Mouse (Mus musculus) stomach, embryonic 15.5 days (tissue): ENCODE results near the gene Auts2. TPM values are rescaled to one million over a fixed set of nuclear protein-coding genes. Genes with fewer than 3 reads are reported as not detected.
A peak's percentile ranks its signal among the peaks of the same experiment; 100 is the strongest.

Experiments used
- ATAC-seq: fragments of 200-750 bp; cut with Nextera tagmentation; 2 replicates; pipeline ENCODE4 v1.8.0; 2017; ENCODE audit warnings: low read depth, moderate number of reproducible peaks, moderate TSS enrichment; ENCODE audit not compliant: insufficient read depth, low FRiP score
- H3K27ac ChIP-seq: fragments of 300-500 bp; sonication (generic); 2 replicates; pipeline ENCODE4 v1.5.1; 2015; ENCODE audit warnings: mild to moderate bottlenecking, inconsistent platforms
- H3K27me3 ChIP-seq: fragments of 300-500 bp; sonication (generic); replicated peaks from 2 replicates; pipeline ENCODE4 v1.6.1; 2015; ENCODE audit warnings: inconsistent platforms
- H3K36me3 ChIP-seq: fragments of 300-500 bp; sonication (generic); 2 replicates; pipeline ENCODE4 v1.6.1; 2015; ENCODE audit warnings: inconsistent platforms
- H3K4me1 ChIP-seq: fragments of 300-500 bp; sonication (generic); 2 replicates; pipeline ENCODE4 v1.6.1; 2015; ENCODE audit warnings: inconsistent platforms
- H3K4me2 ChIP-seq: fragments of 300-500 bp; sonication (generic); 2 replicates; pipeline ENCODE4 v1.6.1; 2015; ENCODE audit warnings: mild to moderate bottlenecking, inconsistent platforms
- H3K4me3 ChIP-seq: fragments of 300-500 bp; sonication (generic); replicated peaks from 2 replicates; pipeline ENCODE4 v1.5.1; 2015; ENCODE audit warnings: inconsistent platforms
- H3K9ac ChIP-seq: fragments of 300-500 bp; sonication (generic); 2 replicates; pipeline ENCODE4 v1.6.1; 2015; ENCODE audit warnings: inconsistent platforms
- H3K9me3 ChIP-seq: fragments of 300-500 bp; sonication (generic); 2 replicates; pipeline ENCODE4 v1.6.1; 2016; ENCODE audit warnings: inconsistent platforms
- WGBS: fragments of 180-500 bp; shearing (Covaris S2); methylation state at CpG from one replicate; pipeline ENCODE4 v1.1.7; 2015; 5-methylcytosine and 5-hydroxymethylcytosine counted together
- polyA plus RNA-seq: library from polyadenylated mRNA; unstranded; fragments of >200 nt; fragmentation: Nextera tagmentation; extraction: Ambion mirVana; gene quantifications from 2 replicates; pipeline ENCODE4 v1.2.1, GENCODE M21; 2015

Gene Auts2
- polyA plus RNA-seq, 1 experiment from 2014 or later, result 25.5 TPM

- Histone ChIP-seq H3K4me3 (no peak overlapping the region), H3K27me3 (no peaks in the 10 kb centered on the region), H3K9ac (no peak overlapping the region), H3K9me3 (no peaks in the 10 kb centered on the region), H3K4me2 (no peak overlapping the region), H3K27ac (no peak overlapping the region), H3K4me1 (no peaks in the 10 kb centered on the region), H3K36me3 (no peaks in the 10 kb centered on the region)
- 53% methylated on average over 1 of the region's 1 CpGs for WGBS
- peak; percentile 22; the same call in 1 of the 2 replicates for ATAC-seq
Observed at GRCm38 (mm10) chr5:132261750-132262149, 281.4 kb downstream of the Auts2 start.

- Histone ChIP-seq H3K4me3 (no peak overlapping the region), H3K4me1 (no peaks in the 10 kb centered on the region), H3K27me3 (no peaks in the 10 kb centered on the region), H3K9me3 (no peaks in the 10 kb centered on the region), H3K9ac (no peak overlapping the region), H3K27ac (no peak overlapping the region), H3K4me2 (no peak overlapping the region), H3K36me3 (no peaks in the 10 kb centered on the region)
- ATAC-seq, result no peak
- 73% methylated on average over 11 of the region's 11 CpGs for WGBS
Observed at GRCm38 (mm10) chr5:132258882-132259281, 284.3 kb downstream of the Auts2 start.

GRCm38 (mm10) chr5:132255579-132255978 lies 287.6 kb downstream of the Auts2 start:
- H3K36me3 ChIP-seq, result no peaks in the 10 kb centered on the region
- no peak for ATAC-seq
- H3K4me2 ChIP-seq, result no peak overlapping the region
- H3K9me3 ChIP-seq, result no peaks in the 10 kb centered on the region
- H3K27ac ChIP-seq, result no peak overlapping the region
- 64% methylated on average over 8 of the region's 8 CpGs for WGBS
- no peaks in the 10 kb centered on the region for H3K4me1 ChIP-seq
- no peaks in the 10 kb centered on the region for H3K27me3 ChIP-seq
- no peak overlapping the region for H3K4me3 ChIP-seq
- H3K9ac ChIP-seq, result no peak overlapping the region

GRCm38 (mm10) chr5:132249523-132249922 lies 293.6 kb downstream of the Auts2 start:
- no peak overlapping the region for H3K4me3 ChIP-seq
- no peak overlapping the region for H3K9ac ChIP-seq
- no peaks in the 10 kb centered on the region for H3K27me3 ChIP-seq
- no peaks in the 10 kb centered on the region for H3K36me3 ChIP-seq
- H3K4me1 ChIP-seq, result 0 out of 2 replicates have a peak, but pooled peaks cover 5% of the 10 kb centered on the region
- WGBS, result 76% methylated on average over 11 of the region's 11 CpGs
- H3K27ac ChIP-seq, result no peak overlapping the region
- H3K9me3 ChIP-seq, result no peaks in the 10 kb centered on the region
- ATAC-seq, result no peak
- H3K4me2 ChIP-seq, result no peak overlapping the region

- WGBS, result 36% methylated on average over 7 of the region's 7 CpGs
- H3K4me1 ChIP-seq, result 0 out of 2 replicates have a peak, but pooled peaks cover 5% of the 10 kb centered on the region
- no peak overlapping the region for H3K4me3 ChIP-seq
- H3K36me3 ChIP-seq, result no peaks in the 10 kb centered on the region
- H3K4me2 ChIP-seq, result no peak overlapping the region
- no peak overlapping the region for H3K27ac ChIP-seq
- no peak overlapping the region for H3K9ac ChIP-seq
- no peak for ATAC-seq
- H3K9me3 ChIP-seq, result no peaks in the 10 kb centered on the region
- H3K27me3 ChIP-seq, result no peaks in the 10 kb centered on the region
Observed at GRCm38 (mm10) chr5:132248069-132248468, 295.1 kb downstream of the Auts2 start.

- Histone ChIP-seq H3K36me3 (no peaks in the 10 kb centered on the region), H3K9me3 (no peaks in the 10 kb centered on the region), H3K9ac (no peak overlapping the region), H3K27me3 (no peaks in the 10 kb centered on the region), H3K4me2 (no peak overlapping the region), H3K4me1 (peaks cover 5% of the 10 kb centered on the region; the same call in 1 of the 2 replicates), H3K27ac (no peak overlapping the region), H3K4me3 (no peak overlapping the region)
- ATAC-seq, result no peak
- WGBS, result 63% methylated on average over 5 of the region's 5 CpGs
Observed at GRCm38 (mm10) chr5:132235460-132235859, 307.7 kb downstream of the Auts2 start.

- H3K36me3 ChIP-seq, result no peaks in the 10 kb centered on the region
- no peak for ATAC-seq
- peaks cover 13% of the 10 kb centered on the region for H3K4me1 ChIP-seq
- WGBS, result 67% methylated on average over 7 of the region's 7 CpGs
- no peak overlapping the region for H3K9ac ChIP-seq
- H3K27me3 ChIP-seq, result no peaks in the 10 kb centered on the region
- no peak overlapping the region for H3K4me3 ChIP-seq
- H3K4me2 ChIP-seq, result no peak overlapping the region
- H3K27ac ChIP-seq, result no peak overlapping the region
- H3K9me3 ChIP-seq, result no peaks in the 10 kb centered on the region
Observed at GRCm38 (mm10) chr5:132234471-132234870, 308.7 kb downstream of the Auts2 start.

GRCm38 (mm10) chr5:132231280-132232047 lies 311.7 kb downstream of the Auts2 start:
- H3K27me3 ChIP-seq, result no peaks in the 10 kb centered on the region
- peaks cover 14% of the 10 kb centered on the region for H3K4me1 ChIP-seq
- 33% methylated on average over 10 of the region's 10 CpGs for WGBS
- H3K4me3 ChIP-seq, result no peak overlapping the region
- H3K4me2 ChIP-seq, result no peak overlapping the region
- H3K27ac ChIP-seq, result no peak overlapping the region
- ATAC-seq, result no peak
- H3K9ac ChIP-seq, result no peak overlapping the region
- H3K36me3 ChIP-seq, result no peaks in the 10 kb centered on the region
- H3K9me3 ChIP-seq, result no peaks in the 10 kb centered on the region

GRCm38 (mm10) chr5:132229644-132230357 lies 313.3 kb downstream of the Auts2 start:
- peak; percentile 60; the same call in 1 of the 2 replicates for ATAC-seq
- H3K36me3 ChIP-seq, result no peaks in the 10 kb centered on the region
- no peak overlapping the region for H3K4me3 ChIP-seq
- H3K4me1 ChIP-seq, result peaks cover 14% of the 10 kb centered on the region
- 25% methylated on average over 8 of the region's 8 CpGs for whole genome bisulfite sequencing
- H3K27me3 ChIP-seq, result no peaks in the 10 kb centered on the region
- H3K9me3 ChIP-seq, result no peaks in the 10 kb centered on the region
- no peak overlapping the region for H3K4me2 ChIP-seq
- H3K9ac ChIP-seq, result no peak overlapping the region
- no peak overlapping the region; the same call in 1 of the 2 replicates for H3K27ac ChIP-seq

- Histone ChIP-seq H3K27me3 (no peaks in the 10 kb centered on the region), H3K9me3 (no peaks in the 10 kb centered on the region), H3K27ac (no peak overlapping the region), H3K36me3 (no peaks in the 10 kb centered on the region), H3K4me1 (peaks cover 14% of the 10 kb centered on the region), H3K4me2 (no peak overlapping the region), H3K4me3 (no peak overlapping the region), H3K9ac (no peak overlapping the region)
- 43% methylated on average over 1 of the region's 1 CpGs for WGBS
- ATAC-seq, result no peak
Observed at GRCm38 (mm10) chr5:132229023-132229422, 314.1 kb downstream of the Auts2 start.

GRCm38 (mm10) chr5:132220376-132220930 lies 322.7 kb downstream of the Auts2 start:
- Histone ChIP-seq H3K27ac (no peak overlapping the region), H3K4me3 (no peak overlapping the region), H3K9ac (no peak overlapping the region), H3K9me3 (no peaks in the 10 kb centered on the region), H3K27me3 (no peaks in the 10 kb centered on the region), H3K36me3 (no peaks in the 10 kb centered on the region), H3K4me2 (no peak overlapping the region), H3K4me1 (no peaks in the 10 kb centered on the region)
- WGBS, result 75% methylated on average over 12 of the region's 12 CpGs
- no peak for ATAC-seq

GRCm38 (mm10) chr5:132216143-132216542 lies 327.0 kb downstream of the Auts2 start:
- no peaks in the 10 kb centered on the region for H3K36me3 ChIP-seq
- no peaks in the 10 kb centered on the region for H3K4me1 ChIP-seq
- no peak for ATAC-seq
- no peak overlapping the region for H3K4me2 ChIP-seq
- H3K27me3 ChIP-seq, result no peaks in the 10 kb centered on the region
- H3K9ac ChIP-seq, result no peak overlapping the region
- H3K9me3 ChIP-seq, result no peaks in the 10 kb centered on the region
- no peak overlapping the region for H3K4me3 ChIP-seq
- H3K27ac ChIP-seq, result no peak overlapping the region
- 86% methylated on average over 2 of the region's 2 CpGs for WGBS
